Mouse (Mus musculus) cerebellum, adult 11-12 months (tissue): Measurements from ENCODE around the gene Sptlc2.

Experiments used
- DNase-seq: peaks from one replicate; pipeline ENCODE4 v3.0.0; 2022

Gene Sptlc2

GRCm38 (mm10) chr12:87388122-87388774 is at the start of gene Sptlc2:
Gene Sptlc2, minus strand, starts transcription at chr12:87388355.
- peak; percentile 100 for DNase-seq

- DNase-seq, result no peak
Measured at GRCm38 (mm10) chr12:87428885-87429284, 40.7 kb upstream of the Sptlc2 start.

- no peak for DNase-seq
Measured at GRCm38 (mm10) chr12:87428295-87428694, 40.1 kb upstream of the Sptlc2 start.

GRCm38 (mm10) chr12:87426354-87427031 is 38.3 kb upstream of the Sptlc2 start:
- no peak for DNase-seq

- no peak for DNase-seq
Measured at GRCm38 (mm10) chr12:87424516-87424915, 36.4 kb upstream of the Sptlc2 start.

GRCm38 (mm10) chr12:87423700-87424099 is 35.5 kb upstream of the Sptlc2 start:
- no peak for DNase-seq

GRCm38 (mm10) chr12:87421708-87422507 is 33.8 kb upstream of the Sptlc2 start:
- no peak for DNase-seq

- DNase-seq, result no peak
Measured at GRCm38 (mm10) chr12:87419974-87420485, 31.9 kb upstream of the Sptlc2 start.

- DNase-seq, result no peak
Measured at GRCm38 (mm10) chr12:87418921-87419320, 30.8 kb upstream of the Sptlc2 start.

GRCm38 (mm10) chr12:87416690-87417089 is 28.5 kb upstream of the Sptlc2 start:
- DNase-seq, result peak; percentile 15

GRCm38 (mm10) chr12:87415358-87415757 is 27.2 kb upstream of the Sptlc2 start:
- no peak for DNase-seq

- peak; percentile 20 for DNase-seq
Measured at GRCm38 (mm10) chr12:87413179-87413790, 25.1 kb upstream of the Sptlc2 start.

GRCm38 (mm10) chr12:87410999-87411398 is 22.8 kb upstream of the Sptlc2 start:
- no peak for DNase-seq

GRCm38 (mm10) chr12:87409123-87409522 is 21.0 kb upstream of the Sptlc2 start:
- no peak for DNase-seq

- DNase-seq, result no peak
Measured at GRCm38 (mm10) chr12:87407869-87408605, 19.9 kb upstream of the Sptlc2 start.

- no peak for DNase-seq
Measured at GRCm38 (mm10) chr12:87405721-87406120, 17.6 kb upstream of the Sptlc2 start.

- no peak for DNase-seq
Measured at GRCm38 (mm10) chr12:87405165-87405564, 17.0 kb upstream of the Sptlc2 start.

GRCm38 (mm10) chr12:87401883-87402282 is 13.7 kb upstream of the Sptlc2 start:
- no peak for DNase-seq

- DNase-seq, result no peak
Measured at GRCm38 (mm10) chr12:87399119-87399819, 11.1 kb upstream of the Sptlc2 start.

- DNase-seq, result no peak
Measured at GRCm38 (mm10) chr12:87397811-87398417, 9.8 kb upstream of the Sptlc2 start.

GRCm38 (mm10) chr12:87397126-87397525 is 9.0 kb upstream of the Sptlc2 start:
- no peak for DNase-seq
